Mouse (Mus musculus) olfactory bulb, adult 2 months (tissue): ENCODE measurements around the gene Ikzf1. TPM values are rescaled to one million over a fixed set of nuclear protein-coding genes. Genes with fewer than 3 reads are reported as not detected.

Experiments used
- H3K27ac ChIP-seq: fragments of 200-500 bp; 2 replicates; pipeline ENCODE4 v1.5.1; 2012; ENCODE audit warnings: low read depth, low read length; ENCODE audit not compliant: insufficient read depth
- H3K4me1 ChIP-seq: fragments of 200-500 bp; 2 replicates; pipeline ENCODE4 v1.6.1; 2012; ENCODE audit warnings: low read length; ENCODE audit not compliant: control insufficient read depth, insufficient read depth
- H3K4me3 ChIP-seq: fragments of 200-500 bp; 2 replicates; pipeline ENCODE4 v1.5.1; 2012; ENCODE audit warnings: mild to moderate bottlenecking, low read depth, low read length, moderate library complexity; ENCODE audit not compliant: insufficient read depth
- CTCF ChIP-seq: fragments of 200-500 bp; IDR thresholded peaks from 2 replicates; pipeline ENCODE4 v1.5.1; 2012; ENCODE audit warnings: low read depth, mild to moderate bottlenecking, low read length, moderate library complexity; ENCODE audit not compliant: insufficient read depth
- POLR2A ChIP-seq: fragments of 200-500 bp; IDR thresholded peaks from 2 replicates; pipeline ENCODE4 v1.6.1; 2012; ENCODE audit warnings: mild to moderate bottlenecking, low read depth, low read length, moderate library complexity; ENCODE audit not compliant: insufficient read depth
- WGBS: fragments of 180-500 bp; shearing (Covaris S2); methylation state at CpG from one replicate; pipeline ENCODE4 v1.1.7; 2018; 5-methylcytosine and 5-hydroxymethylcytosine counted together
- polyA plus RNA-seq: library from polyadenylated mRNA; stranded (reverse); fragments of >200 nt; gene quantifications from 2 replicates; pipeline ENCODE4 v1.2.4, GENCODE M21; 2012; ENCODE audit warnings: low replicate concordance; ENCODE audit not compliant: missing spikeins, insufficient read depth, insufficient read length

Gene Ikzf1
- polyA plus RNA-seq, 1 experiment = 59.5 TPM

- Histone ChIP-seq H3K4me1 (no peaks in the 10 kb centered on the region), H3K4me3 (no peak overlapping the region), H3K27ac (no peak overlapping the region)
- 65% methylated on average over 3 of the region's 3 CpGs for WGBS
- TF ChIP-seq POLR2A = no peak
- TF ChIP-seq CTCF = no peak
These were observed 135.9 kb downstream of the Ikzf1 start for GRCm38 (mm10) chr11:11820737-11821136.

DNA sequence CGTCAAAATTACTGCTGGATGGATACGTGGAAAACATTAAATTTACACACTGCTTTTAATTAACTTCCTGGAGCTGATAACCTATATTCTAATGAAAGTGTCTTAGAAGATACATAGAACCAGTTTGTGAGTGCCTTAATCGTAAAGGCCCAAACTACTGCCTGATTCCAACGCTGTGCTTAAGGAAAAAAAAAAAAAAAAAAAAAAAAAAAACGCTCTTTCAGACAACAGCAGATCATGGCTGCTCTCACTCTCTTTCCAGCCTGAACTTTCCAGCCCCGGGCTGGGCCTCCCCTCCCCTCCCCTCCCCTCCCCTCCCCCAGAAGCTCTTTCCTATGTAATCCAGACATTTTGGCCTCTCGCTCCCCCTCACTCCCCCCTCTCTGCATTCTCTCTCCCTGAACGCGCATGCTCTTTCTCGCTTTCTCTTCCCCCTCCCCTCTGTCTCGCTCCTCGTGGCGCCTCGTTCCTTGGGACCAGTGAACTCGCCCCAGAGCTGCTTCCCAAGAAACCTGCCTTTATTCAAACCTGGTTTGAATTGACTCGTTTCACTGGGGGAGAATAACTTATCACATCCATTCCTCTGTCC lies 136.7 kb downstream of the Ikzf1 start:
- H3K27ac ChIP-seq = no peak overlapping the region
- no peaks in the 10 kb centered on the region for H3K4me1 ChIP-seq
- no peak for TF ChIP-seq CTCF
- no peak for TF ChIP-seq POLR2A
- 13% methylated on average over 15 of the region's 16 CpGs for WGBS
- no peak overlapping the region for H3K4me3 ChIP-seq

Other genes with a start within 250 kb of the Ikzf1 start
- gene Spata48, start 222.9 kb upstream of the Ikzf1 start, polyA plus RNA-seq = not detected in 2 replicates
- not detected in 2 replicates for gene Zpbp, start 222.6 kb upstream of the Ikzf1 start, polyA plus RNA-seq
- not detected in 2 replicates for gene 4930512M02Rik, start 57.2 kb upstream of the Ikzf1 start, polyA plus RNA-seq
- not detected in 2 replicates for gene Fignl1, start 124.0 kb downstream of the Ikzf1 start, polyA plus RNA-seq
- gene Ddc, start 213.1 kb downstream of the Ikzf1 start, polyA plus RNA-seq = not detected in 2 replicates